Mouse (Mus musculus) cerebellum, adult 2 months (tissue): Measurements from ENCODE around the gene Mmel1.

Experiments
- CTCF ChIP-seq: fragments of 200-500 bp; IDR thresholded peaks from 2 replicates; pipeline ENCODE4 v1.5.1; 2011; ENCODE audit warnings: low read depth, mild to moderate bottlenecking, control low read depth, low read length, moderate library complexity, borderline replicate concordance; ENCODE audit not compliant: insufficient read depth
- POLR2A ChIP-seq: fragments of 200-500 bp; IDR thresholded peaks from 2 replicates; pipeline ENCODE4 v1.6.1; 2011; ENCODE audit warnings: low read length, control low read depth, borderline replicate concordance; ENCODE audit not compliant: insufficient read depth

DNA sequence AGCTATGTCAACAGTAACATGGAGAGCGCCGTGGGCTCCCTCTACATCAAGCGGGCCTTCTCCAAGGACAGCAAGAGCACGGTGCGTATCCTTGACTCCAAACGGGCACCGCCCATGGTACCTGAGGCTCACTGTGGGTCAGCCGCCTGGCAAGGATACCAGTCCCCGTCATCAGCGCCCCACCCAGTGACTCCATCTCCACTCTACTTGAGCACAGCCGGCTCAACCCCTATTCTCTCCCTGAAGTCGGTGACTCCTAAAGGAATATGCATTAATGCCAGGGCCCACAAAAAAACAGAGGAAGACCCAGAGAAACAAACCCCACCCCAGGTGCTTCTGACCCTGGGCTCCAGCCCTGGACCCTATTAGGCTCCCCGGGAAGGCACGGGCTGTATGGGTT lies 21.5 kb downstream of the Mmel1 start:
- TF ChIP-seq CTCF, result no peak
- no peak for TF ChIP-seq POLR2A
